ENCODE assay signal across 16 mouse cellular contexts in genomic region chr3:38280105-38280504, GRCm38 (mm10).
DNase-seq lines count a peak whose midpoint lies in the region; ATAC-seq and TF ChIP-seq lines count a peak whose summit lies in the region.
"Had no signal": no experiment of that assay in that cellular context is flagged by ENCODE, and none has a peak within 500 bp of the region (broad histone marks: within the 10 kb centered on the region; RNA-seq: fewer than 3 reads in every experiment).

No protein-coding gene starts in this region.

- TF ChIP-seq CTCF in lung, adult 2 months (IDR thresholded peaks at IDR 0.05; ENCODE audit: insufficient read depth, low read length), result no peak
- TF ChIP-seq CTCF in CH12.LX (conservative IDR thresholded peaks at IDR 0.05 in 1 of 2, IDR thresholded peaks at IDR 0.05 in 1 of 2; ENCODE audit: low read depth in 2 of 2, low read length in 2 of 2), result no peak

- H3K27me3 ChIP-seq in lung, embryonic 15.5 days, result no peaks in the 10 kb centered on the region
- no peaks in the 10 kb centered on the region for H3K27me3 ChIP-seq in CH12.LX (replicated peaks)
- H3K27me3 ChIP-seq in hindbrain, embryonic 16.5 days (replicated peaks; ENCODE audit: control insufficient read depth, insufficient read depth, low read length), result no peaks in the 10 kb centered on the region
- H3K27me3 ChIP-seq: embryonic facial prominence, embryonic 12.5 days; heart, embryonic 12.5 days; intestine, embryonic 15.5 days; liver, embryonic 12.5 days had no signal

- TF ChIP-seq RAD21 in CH12.LX (IDR thresholded peaks at IDR 0.05; ENCODE audit: low read depth, low read length), result no peak

- DNase-seq in lung, adult 2 months, result no peak
- no peak for DNase-seq in CH12.LX (ENCODE audit: extremely low read depth)
- peak; percentile 23 to 49 for DNase-seq in natural killer cell, adult 2 months (ENCODE audit: low spot score in 2 of 2)
- DNase-seq in thymus, postnatal 4 days, result peak; percentile 65
- DNase-seq in adipocyte (ENCODE audit: low spot score), result no peak
- DNase-seq: cerebellum, postnatal 14 days; layer of hippocampus, adult 9-11 months had no signal

- no peak overlapping the region for H3K27ac ChIP-seq in lung, embryonic 15.5 days
- H3K27ac ChIP-seq in CH12.LX (ENCODE audit: insufficient read depth, low read depth), result no peak overlapping the region
- no peak overlapping the region for H3K27ac ChIP-seq in hindbrain, embryonic 16.5 days (ENCODE audit: low read depth, low read length)
- H3K27ac ChIP-seq: embryonic facial prominence, embryonic 12.5 days; intestine, embryonic 15.5 days; kidney, postnatal 0 days; liver, embryonic 12.5 days; midbrain, embryonic 10.5 days had no signal

- dilution Hi-C loops in CH12.LX (cut with MboI; ENCODE audit: extremely low pct_ligation_motif_present, extremely low pct_unique_long_range_greater_than_20kb, low sequenced_read_pairs), result no loop called here

- no peak overlapping the region for H3K9ac ChIP-seq in lung, embryonic 15.5 days
- H3K9ac ChIP-seq in CH12.LX (ENCODE audit: insufficient read depth, low read depth), result no peak overlapping the region
- H3K9ac ChIP-seq in hindbrain, embryonic 16.5 days (ENCODE audit: low read depth, low read length), result no peak overlapping the region
- H3K9ac ChIP-seq: embryonic facial prominence, embryonic 12.5 days; heart, embryonic 12.5 days; intestine, embryonic 15.5 days; liver, embryonic 12.5 days had no signal

- peaks cover 14% of the 10 kb centered on the region for H3K4me1 ChIP-seq in lung, embryonic 15.5 days
- no peaks in the 10 kb centered on the region for H3K4me1 ChIP-seq in lung, adult 2 months (ENCODE audit: control insufficient read depth, insufficient read depth, low read length)
- peaks cover 2 to 32% of the 10 kb centered on the region in 2 experiments; a peak in 3 of 4 replicates for H3K4me1 ChIP-seq in CH12.LX (ENCODE audit: control insufficient read depth in 1 of 2, insufficient read depth in 2 of 2)
- no peaks in the 10 kb centered on the region for H3K4me1 ChIP-seq in hindbrain, embryonic 16.5 days (ENCODE audit: control insufficient read depth, insufficient read depth, low read depth, low read length)
- H3K4me1 ChIP-seq: intestine, embryonic 15.5 days had no signal

- in situ Hi-C loops in CH12.LX (cut with MboI; ENCODE audit: low pct_ligation_motif_present, low pct_unique_long_range_greater_than_20kb, low sequenced_read_pairs), result no loop called here

- H3K4me3 ChIP-seq in lung, embryonic 15.5 days, result no peak overlapping the region
- no peak overlapping the region for H3K4me3 ChIP-seq in lung, adult 2 months (replicated peaks; ENCODE audit: extremely low read depth, low read depth, low read length)
- H3K4me3 ChIP-seq in CH12.LX (replicated peaks in 1 of 3; ENCODE audit: low read depth in 2 of 3, low read length in 2 of 3, poor library complexity in 1 of 3), result no peak overlapping the region
- no peak overlapping the region for H3K4me3 ChIP-seq in hindbrain, embryonic 16.5 days (ENCODE audit: low read length)
- H3K4me3 ChIP-seq: embryonic facial prominence, embryonic 12.5 days; heart, embryonic 12.5 days; intestine, embryonic 15.5 days; liver, embryonic 12.5 days; midbrain, embryonic 10.5 days had no signal

- H3K79me2 ChIP-seq in CH12.LX (replicated peaks; ENCODE audit: control insufficient read depth, extremely low read depth, insufficient read depth, poor library complexity, severe bottlenecking), result no peaks in the 10 kb centered on the region

- H3K36me3 ChIP-seq in lung, embryonic 15.5 days, result no peaks in the 10 kb centered on the region
- no peaks in the 10 kb centered on the region for H3K36me3 ChIP-seq in CH12.LX (replicated peaks in 1 of 2; ENCODE audit: control insufficient read depth in 1 of 2, insufficient read depth in 1 of 2, low read length in 1 of 2)
- no peaks in the 10 kb centered on the region for H3K36me3 ChIP-seq in hindbrain, embryonic 16.5 days (ENCODE audit: control insufficient read depth, insufficient read depth, low read length)
- H3K36me3 ChIP-seq: embryonic facial prominence, embryonic 12.5 days; heart, embryonic 12.5 days; intestine, embryonic 15.5 days; liver, embryonic 12.5 days; midbrain, embryonic 10.5 days had no signal

- H3K4me2 ChIP-seq in lung, embryonic 15.5 days, result no peak overlapping the region
- H3K4me2 ChIP-seq in CH12.LX (ENCODE audit: insufficient read depth, low read depth, poor library complexity, severe bottlenecking), result no peak overlapping the region
- no peak overlapping the region for H3K4me2 ChIP-seq in hindbrain, embryonic 16.5 days (ENCODE audit: low read length)
- H3K4me2 ChIP-seq: embryonic facial prominence, embryonic 12.5 days; heart, embryonic 12.5 days; intestine, embryonic 15.5 days; liver, embryonic 12.5 days had no signal

- TF ChIP-seq POLR2A in lung, adult 2 months (IDR thresholded peaks at IDR 0.05; ENCODE audit: borderline replicate concordance, extremely low read depth, low read depth, low read length), result no peak
- no peak for TF ChIP-seq POLR2A in CH12.LX (IDR thresholded peaks at IDR 0.05; ENCODE audit: low read depth, low read length)

- H3K9me3 ChIP-seq in lung, embryonic 15.5 days, result no peaks in the 10 kb centered on the region
- H3K9me3 ChIP-seq in CH12.LX (replicated peaks; ENCODE audit: low read length), result no peaks in the 10 kb centered on the region
- H3K9me3 ChIP-seq in hindbrain, embryonic 16.5 days (ENCODE audit: control insufficient read depth, low read length), result no peaks in the 10 kb centered on the region
- H3K9me3 ChIP-seq: embryonic facial prominence, embryonic 12.5 days; heart, embryonic 12.5 days; intestine, embryonic 15.5 days; liver, embryonic 12.5 days; midbrain, embryonic 10.5 days had no signal

- 0 out of 2 replicates have a peak, but pooled peaks have one; percentile 53 for ATAC-seq in lung, embryonic 15.5 days (ENCODE audit: borderline replicate concordance, extremely low read depth, low FRiP score, low TSS enrichment)
- ATAC-seq in hindbrain, embryonic 16.5 days, result no peak
- ATAC-seq: intestine, embryonic 15.5 days; liver, embryonic 12.5 days; lung, postnatal 0 days had no signal

- 77% methylated on average over 3 of the region's 3 CpGs for WGBS in lung, embryonic 15.5 days
- WGBS in lung, adult 2 months, result 66% methylated on average over 3 of the region's 3 CpGs
- 88% methylated on average over 3 of the region's 3 CpGs for WGBS in hindbrain, embryonic 16.5 days

- TF ChIP-seq EP300 in CH12.LX (IDR thresholded peaks at IDR 0.05; ENCODE audit: low read length), result no peak

TF ChIP-seq in CH12.LX, 34 proteins besides CTCF, POLR2A, EP300 and RAD21:
- no peak for TF ChIP-seq HCFC1 (IDR thresholded peaks at IDR 0.05; ENCODE audit: low read depth, low read length)
- TF ChIP-seq USF2 (conservative IDR thresholded peaks at IDR 0.05; ENCODE audit: low read depth, low read length), result no peak
- TF ChIP-seq TCF12 (IDR thresholded peaks at IDR 0.05; ENCODE audit: low read depth, low read length), result peak; percentile 32; the same call in 1 of the 2 replicates
- no peak for TF ChIP-seq ZKSCAN1 (IDR thresholded peaks at IDR 0.05; ENCODE audit: borderline replicate concordance, low read depth, low read length)
- TF ChIP-seq MAX (IDR thresholded peaks at IDR 0.05; ENCODE audit: low read length), result no peak

Comparison
In these comparisons a context has a peak if more than half of its experiments do, and no peak if none do; other contexts are left out.
1. DNase-seq: peak in natural killer cell, adult 2 months (2 of 2) and thymus, postnatal 4 days (single experiment); none in lung, adult 2 months (single experiment), CH12.LX (single experiment) and adipocyte (single experiment).